ENCODE assay signal across 7 mouse cellular contexts in the genomic region with DNA sequence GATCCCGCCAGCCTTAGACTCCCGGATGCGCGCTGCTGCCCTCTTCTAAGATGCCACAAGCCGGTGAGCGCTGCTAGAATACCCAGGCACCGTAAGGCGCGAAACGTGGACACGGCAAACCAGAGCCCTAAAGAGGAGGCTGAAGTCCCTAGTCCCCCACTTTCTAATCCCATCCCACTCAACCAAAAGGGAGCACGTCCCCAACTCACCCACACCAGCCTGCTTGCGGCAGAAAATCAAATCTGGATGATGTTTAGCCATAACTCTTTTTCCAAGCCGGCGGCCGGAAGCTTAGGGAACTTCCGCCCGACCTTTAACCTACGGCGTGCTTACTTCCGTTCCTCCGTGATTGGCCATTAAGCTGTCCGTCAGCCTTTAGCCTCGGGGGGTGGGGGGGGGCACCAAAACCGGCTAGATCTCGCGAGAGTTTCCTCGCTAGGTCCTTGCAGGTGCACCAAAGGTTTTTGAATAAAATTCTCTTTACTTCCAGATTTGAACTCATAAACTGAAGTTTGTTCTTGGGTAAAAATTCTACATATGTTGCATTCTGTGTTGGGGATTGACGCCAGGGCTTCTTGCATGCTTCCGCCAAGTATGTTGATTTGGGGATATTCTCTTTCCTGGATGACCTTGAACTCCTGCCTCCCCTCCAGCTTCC. TPM values are rescaled to one million over a fixed set of nuclear protein-coding genes. Genes with fewer than 3 reads are reported as not detected.
DNase-seq lines count a peak whose midpoint lies in the region; ATAC-seq and TF ChIP-seq lines count a peak whose summit lies in the region.

A gene (minus strand): TSS at position 308 of the 658 bp plus-strand sequence.

- peak; percentile 43; the same call in 1 of the 2 replicates for TF ChIP-seq POLR2A in small intestine, adult 2 months (IDR thresholded peaks at IDR 0.05; ENCODE audit: low read depth, low read length)

- peak within 1 kb of the TSS; percentile 98 for H3K4me3 ChIP-seq in intestine, embryonic 14.5 days (ENCODE audit: low read depth, low read length)
- H3K4me3 ChIP-seq in midbrain, embryonic 12.5 days: peak within 1 kb of the TSS; percentile 95
- peak within 1 kb of the TSS; percentile 89 for H3K4me3 ChIP-seq in small intestine, adult 2 months (ENCODE audit: low read depth, low read length)

- WGBS in intestine, embryonic 14.5 days: under 1% methylated on average over 30 of the region's 30 CpGs
- WGBS in midbrain, embryonic 12.5 days: under 1% methylated on average over 30 of the region's 30 CpGs
- WGBS in small intestine, adult 2 months: 1% methylated on average over 30 of the region's 30 CpGs

- no peaks in the 10 kb centered on the region for H3K9me3 ChIP-seq in intestine, embryonic 14.5 days (ENCODE audit: control insufficient read depth, low read length)
- no peaks in the 10 kb centered on the region for H3K9me3 ChIP-seq in midbrain, embryonic 12.5 days

- H3K9ac ChIP-seq in intestine, embryonic 14.5 days (ENCODE audit: low read length): peak within 1 kb of the TSS; percentile 90
- peak within 1 kb of the TSS; percentile 84 for H3K9ac ChIP-seq in midbrain, embryonic 12.5 days (replicated peaks)

- H3K36me3 ChIP-seq in intestine, embryonic 14.5 days (ENCODE audit: control insufficient read depth, insufficient read depth, low read length): peaks cover 41% of the 10 kb centered on the region
- H3K36me3 ChIP-seq in midbrain, embryonic 12.5 days: peaks cover 38% of the 10 kb centered on the region
- H3K36me3 ChIP-seq in small intestine, adult 2 months (ENCODE audit: control insufficient read depth, insufficient read depth, low read length): peaks cover 33% of the 10 kb centered on the region

- intact Hi-C loops in left cerebral cortex, postnatal 4 days (cut with DNase I): no loop called here

- ATAC-seq in intestine, embryonic 14.5 days (replicated peaks; ENCODE audit: low FRiP score, low TSS enrichment, low read depth): peak; percentile 94
- peak; percentile 90 for ATAC-seq in midbrain, embryonic 12.5 days (ENCODE audit: low FRiP score, low read depth)

- peak within 1 kb of the TSS; percentile 99 for H3K27ac ChIP-seq in intestine, embryonic 14.5 days (ENCODE audit: low read depth)
- peak within 1 kb of the TSS; percentile 96 for H3K27ac ChIP-seq in midbrain, embryonic 12.5 days (replicated peaks)
- peak within 1 kb of the TSS; percentile 98 for H3K27ac ChIP-seq in small intestine, adult 2 months (ENCODE audit: insufficient read depth, low read depth, low read length)

- DNase-seq in adrenal gland, adult (ENCODE audit: inconsistent age in 2 of 2, low spot score in 1 of 2): peak; percentile 86 to 95
- DNase-seq in embryo, embryonic 11 days: peak; percentile 98
- DNase-seq in gastrocnemius, postnatal 25 days: peak; percentile 81
- peak; percentile 99 for DNase-seq in intestine, embryonic 14.5 days (ENCODE audit: low spot score)
- peak; percentile 85 for DNase-seq in left cerebral cortex, postnatal 4 days

- no peak for TF ChIP-seq CTCF in small intestine, adult 2 months (IDR thresholded peaks at IDR 0.05; ENCODE audit: extremely low read depth, insufficient read length, insufficient replicate concordance, low read depth, low read length)

- H3K4me1 ChIP-seq in intestine, embryonic 14.5 days (replicated peaks; ENCODE audit: control insufficient read depth, insufficient read depth, low read length): peaks cover 11% of the 10 kb centered on the region; the same call in 1 of the 2 replicates
- H3K4me1 ChIP-seq in midbrain, embryonic 12.5 days: peaks cover 18% of the 10 kb centered on the region
- peaks cover 7% of the 10 kb centered on the region; the same call in 1 of the 2 replicates for H3K4me1 ChIP-seq in small intestine, adult 2 months (ENCODE audit: control insufficient read depth, insufficient read depth, insufficient read length, low read length)

- H3K4me2 ChIP-seq in intestine, embryonic 14.5 days (ENCODE audit: low read length): peak within 1 kb of the TSS; percentile 97
- H3K4me2 ChIP-seq in midbrain, embryonic 12.5 days (replicated peaks): peak within 1 kb of the TSS; percentile 91

- H3K27me3 ChIP-seq in intestine, embryonic 14.5 days (replicated peaks; ENCODE audit: control insufficient read depth, insufficient read depth, low read length): no peaks in the 10 kb centered on the region
- no peaks in the 10 kb centered on the region for H3K27me3 ChIP-seq in midbrain, embryonic 12.5 days
- H3K27me3 ChIP-seq in small intestine, adult 2 months (ENCODE audit: control insufficient read depth, insufficient read depth, low read length): no peaks in the 10 kb centered on the region

RNA-seq across cellular contexts. Expression of the gene that starts here (rescaled TPM):
- 10 to 100 TPM; 35.3 to 40.3 TPM for total RNA-seq in gastrocnemius, postnatal 25 days (2021)
- polyA plus RNA-seq in intestine, embryonic 14.5 days (2014; fragmentation: Nextera tagmentation; extraction: Ambion mirVana): 179 and 194 TPM in 2 replicates
- total RNA-seq in left cerebral cortex, postnatal 4 days (2021): 10 to 100 TPM; 51.8 to 59.7 TPM
- 129 and 133 TPM in 2 replicates for polyA plus RNA-seq in midbrain, embryonic 12.5 days (2016; fragmentation: Nextera tagmentation; extraction: Ambion mirVana)
- polyA plus RNA-seq in small intestine, adult 2 months (2012; rRNA removed): 22.6 and 47.0 TPM in 2 replicates

Comparison
In these comparisons a context has a peak if more than half of its experiments do, and no peak if none do; other contexts are left out.
1. Peak in every context shown above with its lines: DNase-seq, ATAC-seq, H3K4me3 ChIP-seq and H3K27ac ChIP-seq.